Mouse (Mus musculus) heart, postnatal 4 days (tissue): ENCODE results near the gene Vmn1r61. TPM values are rescaled to one million over a fixed set of nuclear protein-coding genes. Genes with fewer than 3 reads are reported as not detected.

ENCODE experiments used
- DNase-seq: peaks from one replicate; pipeline ENCODE4 v3.0.0; 2021
- total RNA-seq, 2 experiments: library from RNA; stranded (reverse); gene quantifications; 2 replicates each; pipeline ENCODE4 v1.2.3; 2021

Vmn1r61 gene
- not detected for total RNA-seq

DNA sequence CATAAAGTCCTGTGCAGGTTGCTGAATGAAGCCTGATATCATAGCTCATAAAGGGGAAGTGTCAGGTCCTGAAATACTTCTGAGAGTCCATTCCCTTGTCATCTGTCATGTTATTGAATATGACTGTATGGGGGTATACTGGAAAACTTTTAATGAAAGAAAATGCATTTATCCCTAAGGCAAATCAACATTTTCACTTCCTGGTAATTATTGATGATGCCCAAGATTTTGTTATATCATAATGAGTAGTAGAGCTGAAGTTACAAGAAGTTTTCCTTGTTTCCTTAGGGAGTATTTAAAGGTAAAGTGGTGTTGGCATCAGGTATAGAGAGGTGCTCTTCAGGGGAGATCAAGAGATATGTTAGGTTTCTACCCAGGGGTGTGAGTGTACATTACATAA, at the start of gene Vmn1r61:
Gene Vmn1r61 (minus strand): TSS at position 101 of the 400 bp plus-strand sequence.
- no peak for DNase-seq

Other genes starting within 250 kb of the Vmn1r61 start
- not detected for gene Vmn1r58, start 199.9 kb downstream of the Vmn1r61 start, total RNA-seq
- gene Vmn1r59, start 156.5 kb downstream of the Vmn1r61 start, total RNA-seq: not detected
- gene Vmn2r28, start 119.3 kb downstream of the Vmn1r61 start, total RNA-seq: not detected
- not detected for gene Vmn1r60, start 66.0 kb downstream of the Vmn1r61 start, total RNA-seq
- gene Vmn1r62, start 60.3 kb upstream of the Vmn1r61 start, total RNA-seq: not detected
- not detected for gene Vmn1r63, start 192.2 kb upstream of the Vmn1r61 start, total RNA-seq